Mouse (Mus musculus) cerebellum, adult 8-10 months (tissue): ENCODE data around the gene Metap1.

ENCODE experiments used
- DNase-seq: peaks from one replicate; pipeline ENCODE4 v3.0.0; 2022

Metap1 gene

GRCm38 (mm10) chr3:138489327-138490033 is at the start of gene Metap1:
TSS of gene Metap1 (minus strand) at chr3:138489515.
- DNase-seq = peak; percentile 95

GRCm38 (mm10) chr3:138536031-138536430 is 46.7 kb upstream of the Metap1 start:
- DNase-seq = no peak

- no peak for DNase-seq
Measured at GRCm38 (mm10) chr3:138532764-138533163, 43.4 kb upstream of the Metap1 start.

- DNase-seq = no peak
Measured at GRCm38 (mm10) chr3:138531479-138532181, 42.3 kb upstream of the Metap1 start.

GRCm38 (mm10) chr3:138530578-138531478 is 41.5 kb upstream of the Metap1 start:
- DNase-seq = no peak

GRCm38 (mm10) chr3:138528265-138528664 is 39.0 kb upstream of the Metap1 start:
- DNase-seq = no peak

- peak; percentile 60 for DNase-seq
Measured at GRCm38 (mm10) chr3:138527667-138528231, 38.4 kb upstream of the Metap1 start.

- peak; percentile 96 for DNase-seq
Measured at GRCm38 (mm10) chr3:138526916-138527666, 37.8 kb upstream of the Metap1 start.

- DNase-seq = peak; percentile 10
Measured at GRCm38 (mm10) chr3:138526073-138526915, 37.0 kb upstream of the Metap1 start, which contains the start of gene Eif4e. TSS of gene Eif4e (plus strand) at chr3:138526179.

- no peak for DNase-seq
Measured at GRCm38 (mm10) chr3:138525494-138525893, 36.2 kb upstream of the Metap1 start.

- no peak for DNase-seq
Measured at GRCm38 (mm10) chr3:138523956-138524355, 34.6 kb upstream of the Metap1 start.

GRCm38 (mm10) chr3:138519218-138519617 is 29.9 kb upstream of the Metap1 start:
- DNase-seq = no peak

GRCm38 (mm10) chr3:138517881-138518280 is 28.6 kb upstream of the Metap1 start:
- DNase-seq = no peak

GRCm38 (mm10) chr3:138515656-138516370 is 26.5 kb upstream of the Metap1 start:
- DNase-seq = no peak

- no peak for DNase-seq
Measured at GRCm38 (mm10) chr3:138514749-138515148, 25.4 kb upstream of the Metap1 start.

GRCm38 (mm10) chr3:138513243-138513642 is 23.9 kb upstream of the Metap1 start:
- DNase-seq = no peak

GRCm38 (mm10) chr3:138510471-138510870 is 21.2 kb upstream of the Metap1 start:
- no peak for DNase-seq

GRCm38 (mm10) chr3:138509581-138509980 is 20.3 kb upstream of the Metap1 start:
- no peak for DNase-seq

GRCm38 (mm10) chr3:138506749-138507148 is 17.4 kb upstream of the Metap1 start:
- DNase-seq = peak; percentile 36

- no peak for DNase-seq
Measured at GRCm38 (mm10) chr3:138503754-138504153, 14.4 kb upstream of the Metap1 start.
